Mouse (Mus musculus): ENCODE results near the gene Wsb2.

- no peak for TF ChIP-seq CTCF (IDR thresholded peaks at IDR 0.05; ENCODE audit: borderline replicate concordance, control insufficient read depth, extremely low read depth, insufficient read depth, low read length, poor library complexity)
- TF ChIP-seq POLR2A (IDR thresholded peaks at IDR 0.05; ENCODE audit: control insufficient read depth, extremely low read depth, insufficient read depth, low read length, poor library complexity): no peak
These were observed 1.1 kb downstream of the Wsb2 start for GRCm38 (mm10) chr5:117358248-117358630.

Measured in thymus, adult 2 months (tissue).